ENCODE assay signal across 13 mouse cellular contexts in the genomic region with DNA sequence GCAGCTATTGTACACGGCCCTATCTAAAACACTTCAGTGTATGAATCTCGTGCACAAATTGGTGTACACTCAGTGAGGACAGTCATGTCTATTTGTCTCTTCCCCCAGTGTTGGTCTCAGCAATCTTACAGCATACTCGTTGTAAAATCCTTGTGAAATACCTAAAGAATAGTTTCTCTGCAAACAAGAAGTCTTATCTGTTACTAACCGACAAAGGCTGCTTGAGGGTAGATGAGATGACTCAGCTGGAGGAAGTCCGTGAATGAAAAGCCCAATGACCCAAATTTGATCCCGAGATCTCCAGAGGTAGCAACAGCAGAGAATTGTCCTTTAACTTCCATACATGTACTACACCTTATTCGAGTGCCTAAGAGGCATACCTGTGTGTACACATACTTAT.
"Had no signal": no experiment of that assay in that cellular context is flagged by ENCODE, and none has a peak within 500 bp of the region (broad histone marks: within the 10 kb centered on the region; RNA-seq: fewer than 3 reads in every experiment).

No protein-coding gene starts in this region.

- DNase-seq: kidney, adult 2 months; kidney, postnatal 25 days; layer of hippocampus, adult 9-11 months; lung, adult 18-20 months; lung, postnatal 10 days; lung, postnatal 36 days; right cerebral cortex, postnatal 25 days; thymus, adult 2 months; thymus, postnatal 14 days; thymus, postnatal 4 days had no signal

- ATAC-seq: intestine, postnatal 0 days; liver, embryonic 12.5 days; midbrain, embryonic 13.5 days had no signal
